Mouse (Mus musculus) cortical plate, adult 2 months (tissue): ENCODE data around the gene Krtap3-2. TPM values are rescaled to one million over a fixed set of nuclear protein-coding genes. Genes with fewer than 3 reads are reported as not detected.

Source experiments
- H3K27ac ChIP-seq: fragments of 200-500 bp; 2 replicates; pipeline ENCODE4 v1.5.1; 2012; ENCODE audit warnings: low read length, control low read depth, inconsistent platforms; ENCODE audit not compliant: insufficient read depth
- H3K4me1 ChIP-seq: fragments of 200-500 bp; 2 replicates; pipeline ENCODE4 v1.6.1; 2011; ENCODE audit warnings: low read length; ENCODE audit not compliant: control insufficient read depth, insufficient read depth
- H3K4me3 ChIP-seq: fragments of 200-500 bp; 2 replicates; pipeline ENCODE4 v1.5.1; 2011; ENCODE audit warnings: mild to moderate bottlenecking, low read length, control low read depth; ENCODE audit not compliant: insufficient read depth
- CTCF ChIP-seq: fragments of 200-500 bp; IDR thresholded peaks from 2 replicates; pipeline ENCODE4 v1.5.1; 2011; ENCODE audit warnings: mild to moderate bottlenecking, control low read depth, low read length; ENCODE audit not compliant: insufficient read depth; ENCODE audit errors: extremely low read depth
- POLR2A ChIP-seq: fragments of 200-500 bp; IDR thresholded peaks from 2 replicates; pipeline ENCODE4 v1.6.1; 2011; ENCODE audit warnings: mild to moderate bottlenecking, low read length, control low read depth; ENCODE audit not compliant: insufficient read depth; ENCODE audit errors: extremely low read depth
- polyA plus RNA-seq: library from polyadenylated mRNA; depleted of rRNA; stranded (reverse); fragments of >200 nt; gene quantifications from 2 replicates; pipeline ENCODE4 v1.2.3, GENCODE M21; 2012; rRNA removed

Krtap3-2 gene
- polyA plus RNA-seq, 1 experiment: not detected

DNA sequence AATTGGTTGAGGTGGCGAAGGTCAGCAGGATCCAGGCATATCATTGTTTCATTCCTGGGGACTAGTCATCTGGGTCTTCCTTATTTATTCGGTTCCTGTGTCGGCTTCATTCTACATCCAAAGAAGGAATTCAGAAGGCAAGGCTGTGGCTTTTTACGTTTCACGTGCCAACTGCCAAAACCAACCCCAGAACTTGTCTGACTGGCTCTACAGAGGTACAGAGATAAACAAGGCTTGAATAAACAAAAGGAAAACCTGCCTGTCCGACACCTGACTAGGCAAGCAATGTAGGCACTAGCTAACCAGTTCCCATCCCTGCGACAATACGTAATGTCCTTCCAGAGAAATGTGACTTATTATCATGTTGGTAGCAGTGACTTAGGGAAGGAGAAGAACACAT is 42.6 kb downstream of the Krtap3-2 start:
- Histone ChIP-seq H3K27ac (no peak overlapping the region), H3K4me1 (no peaks in the 10 kb centered on the region), H3K4me3 (no peak overlapping the region)
- TF ChIP-seq CTCF: no peak
- TF ChIP-seq POLR2A: no peak

Other genes with a start within 250 kb of the Krtap3-2 start
- 0.04 TPM in 1 of 2 replicates, not detected in the other for gene Krt25, start 233.9 kb downstream of the Krtap3-2 start, polyA plus RNA-seq
- gene Krt26, start 218.9 kb downstream of the Krtap3-2 start, polyA plus RNA-seq: 0.04 TPM in 1 of 2 replicates, not detected in the other
- not detected in 2 replicates for gene Krt27, start 205.7 kb downstream of the Krtap3-2 start, polyA plus RNA-seq
- gene Krt28, start 181.9 kb downstream of the Krtap3-2 start, polyA plus RNA-seq: 0.15 and 0.25 TPM in 2 replicates
- 10.5 and 12.9 TPM in 2 replicates for gene Krt10, start 167.5 kb downstream of the Krtap3-2 start, polyA plus RNA-seq
- 16.4 and 16.9 TPM in 2 replicates for gene Krt12, start 134.6 kb downstream of the Krtap3-2 start, polyA plus RNA-seq
- gene Krt20, start 118.7 kb downstream of the Krtap3-2 start, polyA plus RNA-seq: 0.06 and 0.13 TPM in 2 replicates
- gene Krt23, start 63.7 kb downstream of the Krtap3-2 start, polyA plus RNA-seq: not detected in 2 replicates
- not detected in 2 replicates for gene Krt39, start 35.5 kb downstream of the Krtap3-2 start, polyA plus RNA-seq
- gene Krt40, start 13.7 kb downstream of the Krtap3-2 start, polyA plus RNA-seq: not detected in 2 replicates
- not detected in 2 replicates for gene Krtap3-3, start 6.0 kb downstream of the Krtap3-2 start, polyA plus RNA-seq
- not detected in 2 replicates for gene Gm11939, start 2.6 kb upstream of the Krtap3-2 start, polyA plus RNA-seq
- not detected in 2 replicates for gene Krtap3-1, start 9.8 kb upstream of the Krtap3-2 start, polyA plus RNA-seq
- gene Krtap1-5, start 24.2 kb upstream of the Krtap3-2 start, polyA plus RNA-seq: not detected in 2 replicates
- not detected in 2 replicates for gene Krtap1-4, start 26.8 kb upstream of the Krtap3-2 start, polyA plus RNA-seq
- gene Krtap1-3, start 34.5 kb upstream of the Krtap3-2 start, polyA plus RNA-seq: not detected in 2 replicates
- gene Krtap9-3, start 41.3 kb upstream of the Krtap3-2 start, polyA plus RNA-seq: not detected in 2 replicates
- gene Gm11938, start 46.5 kb upstream of the Krtap3-2 start, polyA plus RNA-seq: not detected in 2 replicates
- not detected in 2 replicates for gene Gm11937, start 53.3 kb upstream of the Krtap3-2 start, polyA plus RNA-seq
- not detected in 2 replicates for gene Krtap2-4, start 58.0 kb upstream of the Krtap3-2 start, polyA plus RNA-seq
- not detected in 2 replicates for gene Gm11562, start 63.6 kb upstream of the Krtap3-2 start, polyA plus RNA-seq
- not detected in 2 replicates for gene Krtap4-1, start 71.4 kb upstream of the Krtap3-2 start, polyA plus RNA-seq
- gene Krtap4-2, start 78.2 kb upstream of the Krtap3-2 start, polyA plus RNA-seq: not detected in 2 replicates
- not detected in 2 replicates for gene Krtap4-7, start 87.2 kb upstream of the Krtap3-2 start, polyA plus RNA-seq
- not detected in 2 replicates for gene Gm11555, start 93.4 kb upstream of the Krtap3-2 start, polyA plus RNA-seq
- not detected in 2 replicates for gene Gm11563, start 102.1 kb upstream of the Krtap3-2 start, polyA plus RNA-seq
- gene Krtap4-6, start 109.1 kb upstream of the Krtap3-2 start, polyA plus RNA-seq: not detected in 2 replicates
- gene Gm14190, start 133.9 kb upstream of the Krtap3-2 start, polyA plus RNA-seq: not detected in 2 replicates
- gene Gm14180, start 177.4 kb upstream of the Krtap3-2 start, polyA plus RNA-seq: not detected in 2 replicates
- gene Gm11595, start 216.1 kb upstream of the Krtap3-2 start, polyA plus RNA-seq: not detected in 2 replicates
- not detected in 2 replicates for gene Krtap4-8, start 223.9 kb upstream of the Krtap3-2 start, polyA plus RNA-seq
- gene Krtap4-9, start 228.3 kb upstream of the Krtap3-2 start, polyA plus RNA-seq: not detected in 2 replicates
- not detected in 2 replicates for gene Gm11596, start 236.6 kb upstream of the Krtap3-2 start, polyA plus RNA-seq
- not detected in 2 replicates for gene Gm11569, start 242.1 kb upstream of the Krtap3-2 start, polyA plus RNA-seq
- gene Gm11554, start 247.6 kb upstream of the Krtap3-2 start, polyA plus RNA-seq: not detected in 2 replicates